Mouse (Mus musculus) C2C12 (cell line): Measurements from ENCODE around the gene Hist1h2bl. TPM values are rescaled to one million over a fixed set of nuclear protein-coding genes. Genes with fewer than 3 reads are reported as not detected.
A peak's percentile ranks its signal among the peaks of the same experiment; 100 is the strongest.
"Not testable (repeated sequence)": the region's sequence is repeated elsewhere in the genome, so short reads cannot be mapped to it uniquely, and the experiment has no call there.

Experiments
- H3K27me3 ChIP-seq: one replicate; pipeline ENCODE4 v1.6.1; 2011; ENCODE audit not compliant: control insufficient read depth, insufficient read depth, insufficient read length
- H3K36me3 ChIP-seq: one replicate; pipeline ENCODE4 v1.6.1; 2011; ENCODE audit not compliant: control insufficient read depth, insufficient read depth
- H3K4me3 ChIP-seq: one replicate; pipeline ENCODE4 v1.5.1; 2011; ENCODE audit warnings: mild to moderate bottlenecking, control low read depth; ENCODE audit not compliant: poor library complexity, insufficient read depth, severe bottlenecking
- H3K79me2 ChIP-seq: one replicate; pipeline ENCODE4 v1.6.1; 2011; ENCODE audit not compliant: control insufficient read depth, insufficient read depth
- H3K79me3 ChIP-seq: one replicate; pipeline ENCODE4 v1.6.1; 2011; ENCODE audit warnings: low read depth, control low read depth
- H3ac ChIP-seq: one replicate; pipeline ENCODE3; 2011; ENCODE audit warnings: low read depth; ENCODE audit not compliant: control insufficient read depth, insufficient read length
- CEBPB ChIP-seq: IDR thresholded peaks from one replicate; pipeline ENCODE4 v1.6.1; 2011; ENCODE audit warnings: low read depth, mild to moderate bottlenecking, control low read depth, moderate library complexity
- CTCF ChIP-seq: IDR thresholded peaks from one replicate; pipeline ENCODE4 v1.5.1; 2011; ENCODE audit not compliant: control insufficient read depth, insufficient read depth, insufficient read length
- FOSL1 ChIP-seq: IDR thresholded peaks from one replicate; pipeline ENCODE4 v1.8.0; 2011; ENCODE audit warnings: mild to moderate bottlenecking, low read length; ENCODE audit not compliant: poor library complexity, insufficient read depth, severe bottlenecking
- MAX ChIP-seq: IDR thresholded peaks from one replicate; pipeline ENCODE4 v1.6.1; 2011; ENCODE audit warnings: mild to moderate bottlenecking, control low read depth
- MYOD1 ChIP-seq: IDR thresholded peaks from one replicate; pipeline ENCODE4 v1.6.1; 2011; ENCODE audit warnings: low read depth; ENCODE audit not compliant: control insufficient read depth, insufficient read length
- MYOG ChIP-seq: IDR thresholded peaks from one replicate; pipeline ENCODE4 v1.6.1; 2011; ENCODE audit not compliant: control insufficient read depth, insufficient read length; ENCODE audit errors: extremely low read depth
- USF1 ChIP-seq: IDR thresholded peaks from one replicate; pipeline ENCODE4 v1.6.1; 2011; ENCODE audit warnings: low read depth, mild to moderate bottlenecking, control low read depth, moderate library complexity
- long read RNA-seq, 2 experiments: library from polyadenylated mRNA; unstranded; transcript quantifications; one replicate each; pipeline ENCODE4 v2.0.0; 2019 to 2020
- polyA plus RNA-seq: library from polyadenylated mRNA; unstranded; fragments of >200 nt; fragmentation: generic; extraction: Trizol; gene quantifications from one replicate; pipeline ENCODE4 v1.2.1, GENCODE M21; 2012; ENCODE audit warnings: missing spikeins

The Hist1h2bl gene
- polyA plus RNA-seq, result 9.1 TPM
- long read RNA-seq, experiment 1, result 0 reads
- long read RNA-seq, experiment 2, result 0 reads

DNA sequence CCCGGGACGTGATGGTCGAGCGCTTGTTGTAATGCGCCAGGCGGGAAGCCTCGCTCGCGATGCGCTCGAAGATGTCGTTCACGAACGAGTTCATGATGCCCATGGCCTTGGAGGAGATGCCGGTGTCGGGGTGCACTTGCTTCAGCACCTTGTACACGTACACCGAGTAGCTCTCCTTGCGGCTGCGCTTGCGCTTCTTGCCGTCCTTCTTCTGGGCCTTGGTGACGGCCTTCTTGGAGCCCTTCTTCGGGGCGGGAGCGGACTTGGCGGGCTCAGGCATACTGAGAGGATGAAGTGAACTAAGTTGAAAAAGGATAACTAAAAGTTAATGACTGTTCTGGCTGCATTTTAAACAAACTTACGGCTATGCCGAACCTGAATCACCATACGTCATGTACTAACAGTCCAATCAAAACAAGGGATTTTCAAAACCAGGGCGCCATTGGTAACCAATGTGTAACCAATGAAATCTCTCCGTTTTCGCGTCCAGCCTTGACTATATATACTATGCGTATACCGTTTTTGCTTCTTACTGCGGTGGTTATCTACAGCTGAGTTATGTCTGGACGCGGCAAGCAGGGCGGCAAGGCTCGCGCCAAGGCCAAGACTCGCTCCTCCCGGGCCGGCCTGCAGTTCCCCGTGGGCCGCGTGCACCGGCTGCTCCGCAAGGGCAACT, at the start of gene Hist1h2bl, which contains the start of gene Hist1h2ai:
TSS of gene Hist1h2bl (minus strand) at position 280 of the 676 bp plus-strand sequence.
TSS of gene Hist1h2ai (plus strand) at position 559 of the 676 bp plus-strand sequence.
- Histone ChIP-seq H3ac (peak within 1 kb of the TSS; percentile 53), H3K4me3 (peak within 1 kb of the TSS; percentile 32)
- H3K79me2 ChIP-seq, H3K36me3 ChIP-seq, H3K27me3 ChIP-seq, H3K79me3 ChIP-seq: not testable (repeated sequence)

DNA sequence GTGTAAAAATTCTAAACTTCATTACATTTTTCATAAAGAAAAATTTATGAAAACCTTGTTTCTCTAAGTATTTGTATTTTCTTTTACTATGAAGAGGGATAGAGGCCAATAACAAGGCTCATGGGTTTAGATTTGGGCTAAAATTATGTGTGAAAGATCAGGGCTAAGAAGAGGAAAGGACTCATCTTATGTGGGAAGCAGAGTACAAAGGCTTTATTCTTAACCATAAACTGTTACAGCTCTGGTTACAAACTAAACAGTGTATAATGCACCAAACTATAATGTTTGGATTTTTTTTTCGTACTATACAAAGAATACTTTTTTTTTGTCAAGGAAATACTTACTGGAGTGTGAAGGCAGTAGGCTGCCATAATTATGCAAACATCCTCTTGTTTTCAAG, 39.8 kb upstream of the Hist1h2bl start:
- no peaks in the 10 kb centered on the region for H3K79me2 ChIP-seq
- no peaks in the 10 kb centered on the region for H3K36me3 ChIP-seq
- no peak for TF ChIP-seq MYOD1
- TF ChIP-seq CEBPB, result no peak
- TF ChIP-seq USF1, result no peak
- no peak for TF ChIP-seq CTCF
- TF ChIP-seq MAX, result no peak
- TF ChIP-seq MYOG, result no peak
- TF ChIP-seq FOSL1, result no peak
- H3K4me3 ChIP-seq, result no peak overlapping the region
- H3ac ChIP-seq, result no peak overlapping the region
- no peaks in the 10 kb centered on the region for H3K27me3 ChIP-seq
- no peaks in the 10 kb centered on the region for H3K79me3 ChIP-seq

DNA sequence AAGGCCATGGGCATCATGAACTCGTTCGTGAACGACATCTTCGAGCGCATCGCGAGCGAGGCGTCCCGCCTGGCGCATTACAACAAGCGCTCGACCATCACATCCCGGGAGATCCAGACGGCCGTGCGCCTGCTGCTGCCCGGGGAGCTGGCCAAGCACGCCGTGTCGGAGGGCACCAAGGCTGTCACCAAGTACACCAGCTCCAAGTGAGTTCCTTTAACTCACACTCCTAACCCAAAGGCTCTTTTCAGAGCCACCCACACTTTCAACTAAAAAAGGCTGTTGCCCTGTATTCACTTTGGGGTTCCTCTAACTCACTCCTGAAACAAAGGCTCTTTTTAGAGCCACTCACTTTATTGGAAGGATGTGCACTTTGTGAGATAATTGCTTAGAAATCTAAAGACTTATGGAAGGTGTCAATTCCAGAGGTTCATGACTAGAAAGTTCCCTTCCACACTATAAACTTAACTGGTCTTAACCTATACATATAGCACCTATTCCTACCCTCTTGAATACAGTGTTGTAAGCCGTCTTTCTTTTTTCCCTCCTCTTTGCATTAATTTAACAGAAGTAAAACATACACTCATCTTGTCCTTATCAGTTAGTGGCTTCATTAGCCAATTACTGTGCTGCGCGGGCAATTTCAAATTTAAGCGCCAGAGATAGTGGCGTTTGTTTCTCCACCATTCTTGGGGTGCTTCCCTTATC, 38.5 kb upstream of the Hist1h2bl start:
- H3K4me3 ChIP-seq, result peak overlapping the region; percentile 25
- not testable (repeated sequence) for H3K79me2 ChIP-seq, H3K79me3 ChIP-seq, H3K27me3 ChIP-seq, H3K36me3 ChIP-seq, H3ac ChIP-seq

DNA sequence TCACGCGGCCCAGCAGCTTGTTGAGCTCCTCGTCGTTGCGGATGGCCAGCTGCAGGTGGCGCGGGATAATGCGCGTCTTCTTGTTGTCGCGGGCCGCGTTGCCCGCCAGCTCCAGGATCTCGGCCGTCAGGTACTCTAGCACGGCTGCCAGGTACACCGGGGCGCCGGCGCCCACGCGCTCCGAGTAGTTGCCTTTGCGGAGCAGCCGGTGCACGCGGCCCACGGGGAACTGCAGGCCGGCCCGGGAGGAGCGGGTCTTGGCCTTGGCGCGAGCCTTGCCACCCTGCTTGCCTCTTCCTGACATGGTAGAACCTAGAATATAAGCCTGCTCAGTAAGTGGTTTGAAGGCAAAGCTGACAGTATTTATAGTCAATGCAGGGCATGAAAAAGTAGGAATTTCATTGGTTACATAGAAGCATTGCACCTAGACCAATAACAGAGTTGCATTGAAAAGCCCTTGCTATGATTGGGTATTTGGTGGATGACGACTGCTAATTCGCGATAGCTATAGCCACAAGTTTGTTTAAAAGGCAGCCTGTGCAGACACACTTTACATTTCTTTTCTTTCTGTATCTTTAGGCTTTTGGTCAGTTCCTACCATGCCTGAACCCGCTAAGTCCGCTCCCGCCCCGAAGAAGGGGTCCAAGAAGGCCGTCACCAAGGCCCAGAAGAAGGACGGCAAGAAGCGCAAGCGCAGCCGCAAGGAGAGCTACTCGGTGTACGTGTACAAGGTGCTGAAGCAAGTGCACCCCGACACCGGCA, 37.8 kb upstream of the Hist1h2bl start, which contains the start of the genes Hist1h2ak and Hist1h2bn:
TSS of gene Hist1h2ak (minus strand) at position 304 of the 762 bp plus-strand sequence.
TSS of gene Hist1h2bn (plus strand) at position 600 of the 762 bp plus-strand sequence.
- not testable (repeated sequence) for H3K27me3 ChIP-seq, H3K79me3 ChIP-seq, H3K36me3 ChIP-seq
- Histone ChIP-seq H3K4me3 (peak within 1 kb of the TSS; percentile 25), H3ac (peak within 1 kb of the TSS; percentile 61), H3K79me2 (peaks cover 13% of the 10 kb centered on the region)
- peak; percentile 29 for TF ChIP-seq CEBPB

DNA sequence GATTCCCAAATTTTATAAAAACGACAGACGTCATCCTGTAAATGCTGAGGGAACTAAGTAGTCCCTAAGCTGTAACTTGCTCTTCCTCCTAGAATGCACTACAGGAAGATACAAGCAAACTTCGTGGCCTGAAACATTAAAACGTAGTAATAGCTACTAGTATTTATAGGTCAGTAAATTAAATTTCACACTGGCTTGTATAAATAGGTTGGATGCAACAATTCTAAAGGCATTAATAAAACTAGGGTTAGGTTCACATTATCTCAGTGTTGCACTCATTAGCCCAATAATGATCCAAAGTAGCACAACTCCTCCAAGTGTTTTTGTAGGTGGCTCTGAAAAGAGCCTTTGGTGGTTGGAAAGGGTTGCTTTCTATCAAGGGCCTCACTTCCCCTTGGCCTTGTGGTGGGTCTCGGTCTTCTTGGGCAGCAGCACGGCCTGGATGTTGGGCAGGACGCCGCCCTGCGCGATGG, 37.1 kb upstream of the Hist1h2bl start:
- H3ac ChIP-seq, result peak overlapping the region; percentile 61
- no peaks in the 10 kb centered on the region for H3K27me3 ChIP-seq
- H3K79me2 ChIP-seq, result peaks cover 19% of the 10 kb centered on the region
- H3K4me3 ChIP-seq, result peak overlapping the region; percentile 16
- H3K79me3 ChIP-seq, result peaks cover 8% of the 10 kb centered on the region
- no peaks in the 10 kb centered on the region for H3K36me3 ChIP-seq
- no peak for TF ChIP-seq CTCF
- TF ChIP-seq CEBPB, result no peak
- TF ChIP-seq MYOD1, result no peak
- TF ChIP-seq MAX, result no peak
- TF ChIP-seq FOSL1, result no peak
- TF ChIP-seq MYOG, result no peak
- TF ChIP-seq USF1, result peak; percentile 4

DNA sequence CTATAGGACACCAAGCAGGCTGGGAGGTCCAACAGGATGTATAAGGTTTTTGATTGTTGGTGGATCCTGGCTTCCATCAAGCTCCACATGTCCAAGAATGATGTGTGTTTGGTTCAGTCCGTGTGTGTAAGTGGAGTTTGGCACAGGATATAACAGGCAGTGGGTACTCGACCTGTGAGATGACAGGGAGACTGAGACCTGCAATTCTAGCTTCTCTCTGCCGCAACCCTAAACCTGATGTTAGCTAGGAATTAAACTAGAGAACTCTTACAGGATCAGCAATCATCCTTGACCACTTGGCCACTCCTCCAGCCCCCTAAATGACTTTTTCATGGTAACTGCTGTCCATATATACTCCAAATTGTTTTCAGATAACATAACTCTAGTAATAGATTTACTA, 36.4 kb upstream of the Hist1h2bl start:
- peak overlapping the region; percentile 8 for H3ac ChIP-seq
- no peak for TF ChIP-seq FOSL1
- TF ChIP-seq USF1, result no peak
- no peak for TF ChIP-seq MYOG
- no peak for TF ChIP-seq MAX
- no peak for TF ChIP-seq MYOD1
- no peak for TF ChIP-seq CTCF
- no peak for TF ChIP-seq CEBPB
- no peaks in the 10 kb centered on the region for H3K27me3 ChIP-seq
- no peak overlapping the region for H3K4me3 ChIP-seq
- H3K36me3 ChIP-seq, result peaks cover 2% of the 10 kb centered on the region
- peaks cover 23% of the 10 kb centered on the region for H3K79me2 ChIP-seq
- peaks cover 9% of the 10 kb centered on the region for H3K79me3 ChIP-seq
